In the genomic region with DNA sequence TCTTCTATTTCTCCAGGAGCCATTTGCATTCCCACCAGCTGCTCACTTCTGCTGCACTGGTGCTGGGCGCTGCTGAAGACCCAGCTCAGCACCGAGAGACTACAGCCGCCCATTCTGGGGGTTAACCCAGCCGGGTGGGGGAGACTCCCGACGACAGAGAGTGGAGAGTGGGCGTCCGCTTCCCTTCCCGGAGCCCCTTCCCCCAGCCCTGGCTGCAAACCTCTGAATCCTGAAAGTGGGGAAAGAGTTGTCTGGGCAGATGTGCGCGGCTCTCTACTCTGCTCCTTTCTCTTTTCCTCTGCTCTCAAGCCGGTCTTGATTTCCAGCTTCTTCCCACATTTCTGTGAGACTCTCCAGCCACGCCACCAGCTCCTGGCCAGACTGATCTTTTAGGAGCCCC, we compare ENCODE assay signal across 13 mouse cellular contexts. TPM values are rescaled to one million over a fixed set of nuclear protein-coding genes. Genes with fewer than 3 reads are reported as not detected.
DNase-seq lines count a peak whose midpoint lies in the region; ATAC-seq and TF ChIP-seq lines count a peak whose summit lies in the region.
"Had no signal": no experiment of that assay in that cellular context is flagged by ENCODE, and none has a peak within 500 bp of the region (broad histone marks: within the 10 kb centered on the region; RNA-seq: fewer than 3 reads in every experiment).

No protein-coding gene starts in this region.

- peak overlapping the region; percentile 47 for H3K4me2 ChIP-seq in heart, embryonic 11.5 days
- H3K4me2 ChIP-seq in midbrain, embryonic 11.5 days = peak overlapping the region; percentile 12; the same call in 1 of the 2 replicates
- H3K4me2 ChIP-seq in midbrain, postnatal 0 days (ENCODE audit: low read depth, low read length, poor library complexity, severe bottlenecking) = no peak overlapping the region
- H3K4me2 ChIP-seq in limb, embryonic 11.5 days (ENCODE audit: low read depth, severe bottlenecking) = no peak overlapping the region; the same call in 1 of the 2 replicates
- H3K4me2 ChIP-seq in stomach, postnatal 0 days (replicated peaks; ENCODE audit: low read depth) = peak overlapping the region; percentile 24; the same call in 1 of the 2 replicates
- H3K4me2 ChIP-seq: neural tube, embryonic 12.5 days had no signal

- no peak for TF ChIP-seq EP300 in stomach, postnatal 0 days (optimal IDR thresholded peaks at IDR 0.05)

- ATAC-seq in heart, embryonic 11.5 days (replicated peaks; ENCODE audit: insufficient number of reproducible peaks, low FRiP score, low TSS enrichment) = no peak
- peak; percentile 59 for ATAC-seq in midbrain, embryonic 11.5 days (ENCODE audit: low FRiP score)
- ATAC-seq in midbrain, postnatal 0 days (ENCODE audit: low FRiP score) = no peak
- no peak for ATAC-seq in limb, embryonic 11.5 days (ENCODE audit: insufficient number of reproducible peaks, low FRiP score, low TSS enrichment, low read depth)
- ATAC-seq in stomach, postnatal 0 days (ENCODE audit: low FRiP score, low TSS enrichment) = no peak
- ATAC-seq: CD4-positive, CD25-positive, alpha-beta regulatory T cell, adult 4 months had no signal

- peaks cover 83% of the 10 kb centered on the region for H3K27me3 ChIP-seq in heart, embryonic 11.5 days (ENCODE audit: control insufficient read depth, insufficient read depth, low read length)
- H3K27me3 ChIP-seq in midbrain, embryonic 11.5 days (ENCODE audit: control insufficient read depth, insufficient read depth, low read length) = peaks cover 78% of the 10 kb centered on the region
- H3K27me3 ChIP-seq in midbrain, postnatal 0 days (ENCODE audit: insufficient read depth, low read length) = peaks cover 69% of the 10 kb centered on the region
- H3K27me3 ChIP-seq in limb, embryonic 11.5 days (ENCODE audit: control insufficient read depth, insufficient read depth, low read length) = peaks cover 69% of the 10 kb centered on the region
- peaks cover 12% of the 10 kb centered on the region; the same call in 1 of the 2 replicates for H3K27me3 ChIP-seq in stomach, postnatal 0 days (ENCODE audit: control insufficient read depth, insufficient read depth, low read length)

- TF ChIP-seq CTCF in midbrain, postnatal 0 days (IDR thresholded peaks at IDR 0.05) = no peak
- no peak for TF ChIP-seq CTCF in stomach, postnatal 0 days (IDR thresholded peaks at IDR 0.05; ENCODE audit: low read depth)

- no peak overlapping the region for H3K9ac ChIP-seq in heart, embryonic 11.5 days (ENCODE audit: low read depth, low read length)
- H3K9ac ChIP-seq in midbrain, embryonic 11.5 days (ENCODE audit: low read length) = no peak overlapping the region
- no peak overlapping the region for H3K9ac ChIP-seq in midbrain, postnatal 0 days (replicated peaks; ENCODE audit: low read length, poor library complexity, severe bottlenecking)
- no peak overlapping the region for H3K9ac ChIP-seq in limb, embryonic 11.5 days (ENCODE audit: low read length)
- H3K9ac ChIP-seq in stomach, postnatal 0 days (ENCODE audit: low read length) = no peak overlapping the region
- H3K9ac ChIP-seq: neural tube, embryonic 12.5 days had no signal

- peak overlapping the region; percentile 22 for H3K4me3 ChIP-seq in heart, embryonic 11.5 days (ENCODE audit: low read depth, low read length)
- no peak overlapping the region for H3K4me3 ChIP-seq in midbrain, embryonic 11.5 days (ENCODE audit: low read depth, low read length)
- H3K4me3 ChIP-seq in midbrain, postnatal 0 days (ENCODE audit: low read depth, low read length) = no peak overlapping the region
- H3K4me3 ChIP-seq in limb, embryonic 11.5 days (ENCODE audit: low read depth, low read length) = no peak overlapping the region
- no peak overlapping the region for H3K4me3 ChIP-seq in stomach, postnatal 0 days (ENCODE audit: low read depth, low read length)
- H3K4me3 ChIP-seq: neural tube, embryonic 12.5 days had no signal

- no peak for DNase-seq in heart, postnatal 25 days (ENCODE audit: low spot score)
- DNase-seq in midbrain, embryonic 11.5 days (ENCODE audit: low spot score, missing footprints) = peak; percentile 97
- DNase-seq in midbrain, postnatal 0 days (ENCODE audit: low spot score) = no peak
- DNase-seq in limb, embryonic 11.5 days (ENCODE audit: low spot score) = peak; percentile 60
- no peak for DNase-seq in stomach, postnatal 0 days (ENCODE audit: low spot score)
- DNase-seq in gastrocnemius, postnatal 10 days = no peak
- DNase-seq in urinary bladder, postnatal 25 days (ENCODE audit: low spot score) = no peak
- DNase-seq: left cerebral cortex, postnatal 4 days; lung, postnatal 36 days had no signal

- H3K9me3 ChIP-seq in heart, embryonic 11.5 days (replicated peaks; ENCODE audit: control insufficient read depth, low read length) = no peaks in the 10 kb centered on the region
- no peaks in the 10 kb centered on the region for H3K9me3 ChIP-seq in midbrain, embryonic 11.5 days (ENCODE audit: control insufficient read depth, low read length)
- H3K9me3 ChIP-seq in midbrain, postnatal 0 days (ENCODE audit: low read length) = no peaks in the 10 kb centered on the region
- no peaks in the 10 kb centered on the region for H3K9me3 ChIP-seq in limb, embryonic 11.5 days (ENCODE audit: control insufficient read depth, low read length)
- no peaks in the 10 kb centered on the region for H3K9me3 ChIP-seq in stomach, postnatal 0 days (ENCODE audit: control insufficient read depth, low read length)
- H3K9me3 ChIP-seq: neural tube, embryonic 12.5 days had no signal

- intact Hi-C loops in heart, postnatal 25 days (cut with DNase I) = no loop called here

- under 1% methylated on average over 13 of the region's 13 CpGs for WGBS in heart, embryonic 11.5 days (ENCODE audit: insufficient replicate concordance)
- WGBS in midbrain, embryonic 11.5 days = under 1% methylated on average over 13 of the region's 13 CpGs
- 0% methylated on average over 13 of the region's 13 CpGs for WGBS in midbrain, postnatal 0 days
- WGBS in limb, embryonic 11.5 days = 2% methylated on average over 13 of the region's 13 CpGs
- 5% methylated on average over 13 of the region's 13 CpGs for WGBS in stomach, postnatal 0 days

- no peaks in the 10 kb centered on the region for H3K36me3 ChIP-seq in heart, embryonic 11.5 days (ENCODE audit: control insufficient read depth, insufficient read depth, low read length)
- H3K36me3 ChIP-seq in midbrain, embryonic 11.5 days (ENCODE audit: control insufficient read depth, insufficient read depth, low read length) = no peaks in the 10 kb centered on the region
- H3K36me3 ChIP-seq in midbrain, postnatal 0 days (ENCODE audit: insufficient read depth, low read length) = no peaks in the 10 kb centered on the region
- H3K36me3 ChIP-seq in limb, embryonic 11.5 days (ENCODE audit: control insufficient read depth, insufficient read depth, low read length) = no peaks in the 10 kb centered on the region
- H3K36me3 ChIP-seq in stomach, postnatal 0 days (ENCODE audit: control insufficient read depth, insufficient read depth, low read length) = no peaks in the 10 kb centered on the region
- H3K36me3 ChIP-seq: neural tube, embryonic 12.5 days had no signal

- H3K4me1 ChIP-seq in heart, embryonic 11.5 days (ENCODE audit: control insufficient read depth, insufficient read depth, low read length) = no peaks in the 10 kb centered on the region
- H3K4me1 ChIP-seq in midbrain, embryonic 11.5 days (ENCODE audit: control insufficient read depth, insufficient read depth, low read length) = 0 out of 2 replicates have a peak, but pooled peaks cover 6% of the 10 kb centered on the region
- H3K4me1 ChIP-seq in midbrain, postnatal 0 days (ENCODE audit: insufficient read depth, low read length) = no peaks in the 10 kb centered on the region
- peaks cover 7% of the 10 kb centered on the region; the same call in 1 of the 2 replicates for H3K4me1 ChIP-seq in limb, embryonic 11.5 days (ENCODE audit: control insufficient read depth, insufficient read depth, low read length)
- no peaks in the 10 kb centered on the region for H3K4me1 ChIP-seq in stomach, postnatal 0 days (replicated peaks; ENCODE audit: control insufficient read depth, insufficient read depth)

- no peak overlapping the region for H3K27ac ChIP-seq in heart, embryonic 11.5 days (ENCODE audit: low read depth, low read length)
- no peak overlapping the region; the same call in 1 of the 2 replicates for H3K27ac ChIP-seq in midbrain, embryonic 11.5 days (ENCODE audit: low read depth, low read length)
- no peak overlapping the region for H3K27ac ChIP-seq in midbrain, postnatal 0 days (ENCODE audit: low read depth, low read length)
- no peak overlapping the region for H3K27ac ChIP-seq in limb, embryonic 11.5 days (replicated peaks; ENCODE audit: low read depth, low read length)
- H3K27ac ChIP-seq in stomach, postnatal 0 days (replicated peaks) = no peak overlapping the region
- H3K27ac ChIP-seq: neural tube, embryonic 12.5 days had no signal

RNA-seq across cellular contexts. Expression of gene Pitx2, which starts 2.6 kb away (rescaled TPM):
- 32.7 and 32.8 TPM in 2 replicates for polyA plus RNA-seq in heart, embryonic 11.5 days (2014; fragmentation: Nextera tagmentation; extraction: Ambion mirVana)
- total RNA-seq in heart, postnatal 25 days (2021) = 1 to 10 TPM; 1.3 TPM
- polyA plus RNA-seq in midbrain, embryonic 11.5 days (2014; fragmentation: Nextera tagmentation; extraction: Ambion mirVana) = 53.7 and 56.3 TPM in 2 replicates
- total RNA-seq in midbrain, postnatal 0 days (2014; rRNA removed) = 10.4 and 13.5 TPM in 2 replicates
- 28.7 and 29.9 TPM in 2 replicates for polyA plus RNA-seq in midbrain, postnatal 0 days (2015; fragmentation: Nextera tagmentation; extraction: Ambion mirVana)
- 37.6 and 43.1 TPM in 2 replicates for polyA plus RNA-seq in limb, embryonic 11.5 days (2014; fragmentation: Nextera tagmentation; extraction: Ambion mirVana)
- polyA plus RNA-seq in stomach, postnatal 0 days (2015; fragmentation: Nextera tagmentation; extraction: Ambion mirVana) = 9.7 and 10.8 TPM in 2 replicates
- 1 to 10 TPM; 8.8 to 9.2 TPM for total RNA-seq in gastrocnemius, postnatal 10 days (2021)
- total RNA-seq: layer of hippocampus, adult 18-20 months; left cerebral cortex, postnatal 4 days had no signal

Comparison
In these comparisons a context has a peak if more than half of its experiments do, and no peak if none do; other contexts are left out.
1. H3K4me2 ChIP-seq: peak in heart, embryonic 11.5 days (single experiment), midbrain, embryonic 11.5 days (single experiment) and stomach, postnatal 0 days (single experiment); none in midbrain, postnatal 0 days (single experiment) and limb, embryonic 11.5 days (single experiment).
2. DNase-seq: peak in midbrain, embryonic 11.5 days (single experiment) and limb, embryonic 11.5 days (single experiment); none in heart, postnatal 25 days (single experiment), midbrain, postnatal 0 days (single experiment), stomach, postnatal 0 days (single experiment), gastrocnemius, postnatal 10 days (single experiment) and urinary bladder, postnatal 25 days (single experiment).